Mouse (Mus musculus): ENCODE results near the gene Atp6v1c2.
A peak's percentile ranks its signal among the peaks of the same experiment; 100 is the strongest.

Gene Atp6v1c2

DNA sequence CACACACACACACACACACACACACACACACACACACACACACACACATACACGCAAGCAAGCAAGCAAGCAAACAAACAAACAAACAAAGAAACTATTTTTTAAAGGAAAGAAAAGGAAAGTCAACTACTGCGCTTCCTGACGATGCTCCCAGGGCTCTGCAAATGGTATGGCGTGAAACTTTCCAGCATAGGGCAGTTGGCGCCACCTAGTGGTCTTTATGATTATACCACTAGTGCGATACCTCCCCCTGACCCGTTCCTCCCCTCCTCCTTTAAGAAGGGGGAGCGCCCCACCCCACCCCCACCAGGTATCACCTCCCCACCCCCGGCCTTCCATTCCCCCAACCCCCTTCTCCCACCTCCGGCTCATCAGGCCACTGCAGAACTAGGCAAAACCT, 72.3 kb downstream of the Atp6v1c2 start:
- peak; percentile 69 for DNase-seq (ENCODE audit: low spot score)

DNA sequence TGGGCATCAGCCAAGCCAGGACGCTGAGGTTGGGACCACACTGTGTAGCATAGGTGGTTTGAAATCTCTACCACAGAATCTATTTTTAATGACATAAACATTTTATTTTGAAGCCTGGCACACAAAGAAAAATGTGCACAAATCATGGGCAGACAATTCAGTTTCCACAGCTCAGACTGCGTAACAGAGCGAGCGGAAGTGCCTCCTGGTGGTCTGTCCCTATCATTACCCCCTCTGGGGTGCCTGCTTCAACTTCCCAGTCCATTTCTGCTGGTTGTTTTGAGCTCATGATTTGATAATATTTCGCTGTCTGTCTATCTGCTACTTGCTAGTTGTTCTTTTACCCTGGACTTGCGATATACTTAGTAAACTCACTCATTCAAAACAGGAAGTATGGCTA, 73.6 kb downstream of the Atp6v1c2 start:
- DNase-seq (ENCODE audit: low spot score), result no peak

GRCm38 (mm10) chr12:17253069-17253468, 76.1 kb downstream of the Atp6v1c2 start:
- DNase-seq (ENCODE audit: low spot score), result peak; percentile 73

DNA sequence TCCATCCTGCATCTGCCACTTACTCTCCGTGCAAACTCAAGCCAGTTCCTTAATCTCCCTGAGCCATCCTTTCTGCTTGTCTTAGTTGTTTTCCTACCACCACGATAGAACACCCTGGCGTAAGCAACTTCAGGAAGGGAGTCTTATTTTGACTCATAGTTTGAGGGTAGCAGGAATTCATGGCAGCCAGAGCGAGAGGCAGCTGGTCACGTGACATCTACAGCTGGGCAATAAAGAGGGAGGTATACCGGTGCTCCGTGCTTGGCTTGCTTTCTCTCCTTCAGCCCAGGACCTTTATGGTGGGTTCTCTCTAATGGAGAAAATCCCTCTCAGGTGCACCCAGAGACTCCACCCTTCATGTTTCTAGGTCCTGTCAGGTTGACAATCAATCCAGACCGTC, 78.2 kb downstream of the Atp6v1c2 start:
- no peak for DNase-seq (ENCODE audit: low spot score)

DNA sequence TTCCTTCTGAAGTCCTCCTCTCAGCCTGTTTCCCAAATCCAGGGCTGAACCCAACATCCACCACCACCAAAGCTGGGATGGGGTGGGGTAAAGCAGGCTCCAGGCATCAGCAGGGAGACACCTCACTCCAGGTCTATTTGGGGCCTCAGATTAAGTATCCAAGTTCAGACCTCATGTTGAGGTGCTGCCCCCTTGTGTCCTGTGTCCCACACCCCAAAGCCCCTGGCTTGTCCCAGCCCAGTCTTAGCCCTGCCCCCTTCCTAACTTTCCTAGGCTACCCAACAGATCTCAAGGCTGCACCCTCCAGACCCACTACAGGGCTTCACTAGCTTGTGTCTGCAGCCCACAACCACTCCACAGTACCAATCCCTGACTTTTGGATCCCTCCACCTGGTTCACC, 87.1 kb downstream of the Atp6v1c2 start:
- DNase-seq (ENCODE audit: low spot score), result no peak

- no peak for DNase-seq (ENCODE audit: low spot score)
Observed at GRCm38 (mm10) chr12:17241614-17242013, 87.5 kb downstream of the Atp6v1c2 start.

GRCm38 (mm10) chr12:17241016-17241415, 88.1 kb downstream of the Atp6v1c2 start:
- no peak for DNase-seq (ENCODE audit: low spot score)

- DNase-seq (ENCODE audit: low spot score), result no peak
Observed at GRCm38 (mm10) chr12:17239428-17239688, 89.8 kb downstream of the Atp6v1c2 start.

- no peak for DNase-seq (ENCODE audit: low spot score)
Observed at GRCm38 (mm10) chr12:17238588-17239427, 90.4 kb downstream of the Atp6v1c2 start.

- no peak for DNase-seq (ENCODE audit: low spot score)
Observed at GRCm38 (mm10) chr12:17235535-17236313, 93.4 kb downstream of the Atp6v1c2 start.

Measured in testis, postnatal 10 days (tissue).